Mouse (Mus musculus): ENCODE results near the gene Rnf225.

- TF ChIP-seq CTCF (IDR thresholded peaks at IDR 0.05; ENCODE audit: extremely low read depth, insufficient read depth, insufficient read length, insufficient replicate concordance) (no peak), POLR2A (IDR thresholded peaks at IDR 0.05; ENCODE audit: low read depth, low read length) (no peak)
Measured at GRCm38 (mm10) chr7:12958948-12959347, 31.7 kb downstream of the Rnf225 start.

Data from spleen, adult 2 months (tissue).